Mouse (Mus musculus) MEL (cell line): ENCODE results near the gene 9130023H24Rik. TPM values are rescaled to one million over a fixed set of nuclear protein-coding genes. Genes with fewer than 3 reads are reported as not detected.

ENCODE experiments used
- DNase-seq: peaks from one replicate; pipeline ENCODE4 v3.0.0; 2011; ENCODE audit warnings: low read depth, low spot score
- H3K27ac ChIP-seq: 2 replicates; pipeline ENCODE4 v1.5.1; 2012; ENCODE audit warnings: low read depth, mild to moderate bottlenecking, control low read depth, low read length, moderate library complexity; ENCODE audit not compliant: control insufficient read depth
- H3K27me3 ChIP-seq, 2 experiments: fragments of 150-350 bp in 1 of 2; sonication (generic) in 1 of 2; 2 replicates each; pipeline ENCODE4 v1.6.1; 2012; ENCODE audit warnings: low read length in 2 of 2, mild to moderate bottlenecking in 2 of 2, improper control_type of control experiment in 1 of 2, moderate library complexity in 1 of 2; ENCODE audit not compliant: insufficient read depth in 2 of 2, control insufficient read depth in 1 of 2
- H3K36me3 ChIP-seq, 2 experiments: 2 replicates each; pipeline ENCODE4 v1.6.1; 2012 to 2014; ENCODE audit warnings: low read length in 2 of 2, improper control_type of control experiment in 1 of 2, inconsistent platforms in 1 of 2, mild to moderate bottlenecking in 1 of 2; ENCODE audit not compliant: insufficient read depth in 2 of 2, control insufficient read depth in 1 of 2
- H3K4me1 ChIP-seq, 2 experiments: fragments of 150-350 bp in 1 of 2; sonication (generic) in 1 of 2; 2 replicates each; pipeline ENCODE4 v1.6.1; 2012; ENCODE audit warnings: low read length in 2 of 2, improper control_type of control experiment in 1 of 2, mild to moderate bottlenecking in 1 of 2; ENCODE audit not compliant: insufficient read depth in 2 of 2, control insufficient read depth in 1 of 2
- H3K4me3 ChIP-seq, 2 experiments: fragments of 150-350 bp in 1 of 2; sonication (generic) in 1 of 2; 2 replicates each; pipeline ENCODE4 v1.5.1; 2012; ENCODE audit warnings: low read depth in 2 of 2, low read length in 2 of 2, mild to moderate bottlenecking in 2 of 2, moderate library complexity in 2 of 2, control low read depth in 1 of 2, improper control_type of control experiment in 1 of 2; ENCODE audit not compliant: control insufficient read depth in 1 of 2, insufficient read depth in 1 of 2
- H3K79me2 ChIP-seq: 2 replicates; pipeline ENCODE4 v1.6.1; 2012; ENCODE audit warnings: mild to moderate bottlenecking, low read length, moderate library complexity; ENCODE audit not compliant: control insufficient read depth, poor library complexity, insufficient read depth
- H3K9ac ChIP-seq: 2 replicates; pipeline ENCODE4 v1.6.1; 2012; ENCODE audit warnings: low read depth, mild to moderate bottlenecking, control low read depth, low read length, moderate library complexity; ENCODE audit not compliant: control insufficient read depth, poor library complexity, severe bottlenecking
- H3K9me3 ChIP-seq: fragments of 150-350 bp; sonication (generic); replicated peaks from 2 replicates; pipeline ENCODE4 v1.6.1; 2012; ENCODE audit warnings: mild to moderate bottlenecking, low read length, improper control_type of control experiment, moderate library complexity; ENCODE audit not compliant: insufficient read depth
- CHD2 ChIP-seq: IDR thresholded peaks from 2 replicates; pipeline ENCODE4 v1.6.1; 2011; ENCODE audit warnings: low read length, improper control_type of control experiment
- ETS1 ChIP-seq: IDR thresholded peaks from 2 replicates; pipeline ENCODE4 v1.6.1; 2012; ENCODE audit warnings: low read depth, mild to moderate bottlenecking, inconsistent platforms, low read length, improper control_type of control experiment, moderate library complexity
- GABPA ChIP-seq: IDR thresholded peaks from 2 replicates; pipeline ENCODE4 v1.6.1; 2012; ENCODE audit warnings: low read depth, mild to moderate bottlenecking, inconsistent platforms, low read length, improper control_type of control experiment, moderate library complexity
- MAFK ChIP-seq: IDR thresholded peaks from 2 replicates; pipeline ENCODE4 v1.6.1; 2011; ENCODE audit warnings: low read depth, mild to moderate bottlenecking, low read length, improper control_type of control experiment, borderline replicate concordance
- MEF2A ChIP-seq: IDR thresholded peaks from 2 replicates; pipeline ENCODE4 v1.6.1; 2014; ENCODE audit warnings: low read depth, mild to moderate bottlenecking, inconsistent platforms, low read length, improper control_type of control experiment; ENCODE audit not compliant: poor library complexity, insufficient replicate concordance, severe bottlenecking; ENCODE audit errors: extremely low read depth
- MYB ChIP-seq: IDR thresholded peaks from 2 replicates; pipeline ENCODE4 v1.6.1; 2011; ENCODE audit warnings: mild to moderate bottlenecking, low read depth, low read length, improper control_type of control experiment
- NELFE ChIP-seq: IDR thresholded peaks from 2 replicates; pipeline ENCODE4 v1.6.1; 2011; ENCODE audit warnings: low read depth, low read length, improper control_type of control experiment
- TAL1 ChIP-seq: IDR thresholded peaks from 2 replicates; pipeline ENCODE4 v1.6.1; 2012; ENCODE audit warnings: mild to moderate bottlenecking, inconsistent platforms, low read length, moderate library complexity, mixed read lengths
- TCF12 ChIP-seq: IDR thresholded peaks from 2 replicates; pipeline ENCODE4 v1.6.1; 2014; ENCODE audit warnings: low read depth, mild to moderate bottlenecking, inconsistent platforms, low read length, improper control_type of control experiment, moderate library complexity
- USF1 ChIP-seq: IDR thresholded peaks from 2 replicates; pipeline ENCODE4 v1.6.1; 2014; ENCODE audit warnings: low read depth, mild to moderate bottlenecking, inconsistent platforms, low read length, improper control_type of control experiment, moderate library complexity
- USF2 ChIP-seq, 2 experiments: IDR thresholded peaks; 2 replicates each; pipeline ENCODE4 v1.6.1; 2011 to 2012; ENCODE audit warnings: improper control_type of control experiment in 2 of 2, low read length in 2 of 2, borderline replicate concordance in 1 of 2, inconsistent platforms in 1 of 2, low read depth in 1 of 2, mild to moderate bottlenecking in 1 of 2; ENCODE audit not compliant: insufficient read depth in 1 of 2
- ZMIZ1 ChIP-seq: IDR thresholded peaks from 2 replicates; pipeline ENCODE4 v1.6.1; 2012; ENCODE audit warnings: low read depth, mild to moderate bottlenecking, inconsistent platforms, low read length, improper control_type of control experiment, moderate library complexity
- ZNF384 ChIP-seq: IDR thresholded peaks from 2 replicates; pipeline ENCODE4 v1.6.1; 2012; ENCODE audit warnings: low read depth, mild to moderate bottlenecking, inconsistent platforms, low read length, improper control_type of control experiment
- polyA plus RNA-seq, 2 experiments: library from polyadenylated mRNA; stranded (reverse) in 1 of 2; unstranded in 1 of 2; fragments of >175 nt in 1 of 2; fragments of >200 nt in 1 of 2; gene quantifications; 2 replicates each; pipeline versions ENCODE4 v1.2.1 to v1.2.4; 2012; ENCODE audit warnings: low replicate concordance in 2 of 2, low read depth in 1 of 2; ENCODE audit not compliant: insufficient read length in 2 of 2, insufficient read depth in 1 of 2, missing spikeins in 1 of 2
- total RNA-seq: library from RNA; depleted of rRNA; stranded (reverse); fragments of 300-350 nt; gene quantifications from 2 replicates; pipeline ENCODE4 v1.2.3, GENCODE M21; 2012

Gene 9130023H24Rik
- total and polyA plus RNA-seq, 3 experiments: 0.96 to 1.5 TPM; not detected in 1

- no peaks in the 10 kb centered on the region for H3K27me3 ChIP-seq
- no peak for TF ChIP-seq TCF12
- TF ChIP-seq MEF2A: no peak
- H3K27ac ChIP-seq: no peak overlapping the region
- DNase-seq: no peak
- H3K79me2 ChIP-seq: no peaks in the 10 kb centered on the region
- H3K9ac ChIP-seq: no peak overlapping the region
- no peaks in the 10 kb centered on the region for H3K36me3 ChIP-seq
- no peaks in the 10 kb centered on the region for H3K9me3 ChIP-seq
- peaks cover 6% of the 10 kb centered on the region in 2 experiments for H3K4me1 ChIP-seq
- H3K4me3 ChIP-seq: no peak overlapping the region
Observed at GRCm38 (mm10) chr7:128251946-128252345, 14.1 kb upstream of the 9130023H24Rik start.

DNA sequence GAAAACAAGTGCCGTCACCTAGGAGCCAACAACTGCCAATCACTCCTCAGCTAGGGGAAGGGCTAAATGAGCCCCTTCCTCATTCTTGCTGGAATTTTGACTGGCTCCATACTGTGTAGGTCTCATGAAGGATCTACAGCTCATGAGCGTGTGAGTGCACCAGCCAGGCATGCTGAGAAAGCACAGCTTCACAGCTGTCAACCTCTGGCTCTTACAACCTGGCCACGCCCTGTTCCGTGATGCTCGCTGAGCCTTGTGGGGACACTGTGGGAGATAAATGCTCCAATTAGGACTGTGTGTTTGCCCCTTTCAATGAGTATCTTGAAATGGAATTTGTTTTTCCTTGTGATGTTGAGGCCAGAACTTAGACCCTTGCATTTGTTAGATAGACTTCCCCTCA lies 12.2 kb upstream of the 9130023H24Rik start:
- no peak for DNase-seq
- Histone ChIP-seq H3K36me3 (no peaks in the 10 kb centered on the region), H3K27ac (no peak overlapping the region), H3K27me3 (no peaks in the 10 kb centered on the region), H3K4me1 (no peaks in the 10 kb centered on the region), H3K79me2 (no peaks in the 10 kb centered on the region), H3K4me3 (no peak overlapping the region), H3K9me3 (no peaks in the 10 kb centered on the region), H3K9ac (no peak overlapping the region)
- TF ChIP-seq USF2 (IDR thresholded peaks at IDR 0.05; ENCODE audit: borderline replicate concordance in 1 of 2, insufficient read depth in 1 of 2, low read depth in 1 of 2, low read length in 2 of 2): no peak
- TF ChIP-seq ZMIZ1: no peak
- no peak for TF ChIP-seq MEF2A
- no peak for TF ChIP-seq ETS1
- no peak for TF ChIP-seq ZNF384
- no peak for TF ChIP-seq GABPA
- no peak for TF ChIP-seq NELFE

DNA sequence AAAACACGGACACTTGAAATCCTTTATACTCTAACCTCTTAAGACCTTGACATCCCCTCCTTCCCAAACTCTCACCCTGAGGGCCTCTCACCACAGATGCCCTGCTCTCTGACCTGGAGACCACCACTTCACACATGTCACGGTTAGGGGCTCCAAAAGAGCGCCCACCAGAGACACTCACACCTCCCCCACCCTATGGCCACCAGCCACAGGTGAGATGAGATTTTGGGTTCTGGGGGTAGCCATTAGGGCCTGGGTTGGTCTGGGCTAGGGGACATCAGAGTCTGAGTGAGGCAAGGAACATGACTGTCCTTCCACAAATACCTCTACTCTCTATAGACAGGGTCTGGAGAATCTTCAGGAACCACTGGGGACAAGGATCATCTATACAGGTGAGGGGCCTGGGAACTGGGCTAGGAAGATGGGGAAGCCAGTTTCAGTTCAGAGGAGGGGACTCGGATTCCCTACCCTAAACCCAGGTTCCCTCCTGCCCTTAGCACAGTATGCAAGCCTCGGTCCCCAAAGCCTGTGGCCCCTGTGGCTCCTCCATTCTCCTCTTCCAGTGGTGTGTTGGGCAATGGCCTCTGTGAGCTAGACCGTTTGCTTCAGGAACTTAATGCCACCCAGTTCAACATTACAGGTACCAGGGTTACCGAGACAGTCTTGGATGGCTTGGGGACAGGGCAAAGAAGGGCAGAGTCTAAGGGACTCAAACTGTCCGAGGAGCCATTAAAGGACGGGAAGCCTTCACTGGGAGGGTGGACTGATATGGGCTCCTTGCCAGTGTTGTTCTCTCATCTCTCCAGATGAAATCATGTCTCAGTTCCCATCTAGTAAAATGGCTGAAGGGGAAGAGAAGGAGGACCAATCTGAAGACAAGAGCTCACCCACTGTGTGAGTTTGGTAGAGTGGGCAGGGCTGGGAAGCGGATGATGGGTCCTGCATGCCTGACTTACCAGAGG lies 10.5 kb upstream of the 9130023H24Rik start:
- H3K27ac ChIP-seq: no peak overlapping the region
- TF ChIP-seq MYB (no peak), CHD2 (no peak), TAL1 (no peak), MAFK (no peak), MEF2A (no peak), USF1 (no peak)
- TF ChIP-seq, all 39 proteins: peak for 0
- no peak for DNase-seq
- no peaks in the 10 kb centered on the region for H3K79me2 ChIP-seq
- no peak overlapping the region for H3K4me3 ChIP-seq
- no peak overlapping the region for H3K9ac ChIP-seq
- H3K4me1 ChIP-seq: no peaks in the 10 kb centered on the region
- no peaks in the 10 kb centered on the region for H3K9me3 ChIP-seq
- H3K27me3 ChIP-seq: no peaks in the 10 kb centered on the region
- no peaks in the 10 kb centered on the region for H3K36me3 ChIP-seq
